In the genomic region with DNA sequence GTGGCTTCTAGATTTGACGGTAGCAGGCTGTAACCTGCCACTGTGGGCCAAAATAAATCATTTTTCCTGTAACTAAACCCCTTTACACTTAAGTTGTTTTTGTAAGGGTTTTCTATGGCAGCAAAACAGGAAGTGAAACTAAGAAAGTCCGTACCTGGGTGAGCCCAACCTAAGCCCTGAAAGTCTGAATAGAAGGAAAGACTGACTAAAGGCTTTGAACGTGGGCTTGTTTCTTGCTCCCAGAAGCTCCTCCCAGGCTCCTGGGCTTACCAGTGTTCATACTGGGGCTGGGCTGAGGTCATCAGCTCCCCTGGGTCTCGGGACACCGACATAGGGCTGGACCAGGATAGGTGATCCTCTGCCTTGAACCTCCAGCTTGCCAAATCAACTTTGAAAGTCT, we compare ENCODE assay signal across 23 mouse cellular contexts.
DNase-seq lines count a peak whose midpoint lies in the region; ATAC-seq lines count a peak whose summit lies in the region.
"Had no signal": no experiment of that assay in that cellular context is flagged by ENCODE, and none has a peak within 500 bp of the region (broad histone marks: within the 10 kb centered on the region; RNA-seq: fewer than 3 reads in every experiment).

No protein-coding gene starts in this region.

- H3K9me3 ChIP-seq in hindbrain, embryonic 12.5 days (replicated peaks) = no peaks in the 10 kb centered on the region
- H3K9me3 ChIP-seq: embryonic facial prominence, embryonic 15.5 days; heart, embryonic 13.5 days; midbrain, embryonic 15.5 days; neural tube, embryonic 15.5 days had no signal

- no peaks in the 10 kb centered on the region for H3K27me3 ChIP-seq in hindbrain, embryonic 12.5 days
- H3K27me3 ChIP-seq: embryonic facial prominence, embryonic 15.5 days; heart, embryonic 13.5 days; midbrain, embryonic 15.5 days; neural tube, embryonic 15.5 days had no signal

- H3K4me1 ChIP-seq in hindbrain, embryonic 12.5 days = peaks cover 10% of the 10 kb centered on the region

- H3K4me2 ChIP-seq in hindbrain, embryonic 12.5 days (replicated peaks) = no peak overlapping the region
- H3K4me2 ChIP-seq: embryonic facial prominence, embryonic 15.5 days; heart, embryonic 13.5 days; midbrain, embryonic 15.5 days; neural tube, embryonic 15.5 days had no signal

- peak; percentile 84 for ATAC-seq in activated CD4-positive, CD25-positive, alpha-beta regulatory T cell, adult 4 months
- 0 out of 2 replicates have a peak, but pooled peaks have one; percentile 35 for ATAC-seq in megakaryocyte, adult 5-6 weeks (ENCODE audit: poor library complexity, severe bottlenecking)
- ATAC-seq in hindbrain, embryonic 12.5 days (ENCODE audit: low FRiP score) = no peak
- ATAC-seq: forebrain, postnatal 0 days; hindbrain, embryonic 16.5 days; liver, postnatal 0 days; midbrain, embryonic 15.5 days had no signal

- no peaks in the 10 kb centered on the region for H3K36me3 ChIP-seq in hindbrain, embryonic 12.5 days
- H3K36me3 ChIP-seq: embryonic facial prominence, embryonic 15.5 days; heart, embryonic 13.5 days; midbrain, embryonic 15.5 days; neural tube, embryonic 15.5 days had no signal

- no peak overlapping the region for H3K4me3 ChIP-seq in hindbrain, embryonic 12.5 days
- H3K4me3 ChIP-seq: embryonic facial prominence, embryonic 15.5 days; heart, embryonic 13.5 days; midbrain, embryonic 15.5 days; myocyte; neural tube, embryonic 15.5 days had no signal

- peak; percentile 72 for DNase-seq in A20 (ENCODE audit: low read depth, low spot score)
- peak; percentile 55 to 56 for DNase-seq in B cell, adult 2 months
- no peak for DNase-seq in urinary bladder, postnatal 10 days (ENCODE audit: low spot score)
- DNase-seq in layer of hippocampus, adult 18-20 months (ENCODE audit: low spot score in 2 of 2) = no peak
- DNase-seq: adrenal gland, postnatal 10 days; cerebellum, adult 9-11 months; embryo, embryonic 11 days; forebrain, postnatal 0 days; kidney, adult 18-20 months; liver, postnatal 0 days; lung, postnatal 14 days; right cerebral cortex, postnatal 25 days; thymus, adult 18-20 months had no signal

- 92% methylated on average over 5 of the region's 5 CpGs for WGBS in hindbrain, embryonic 12.5 days

- no peak overlapping the region for H3K27ac ChIP-seq in hindbrain, embryonic 12.5 days
- H3K27ac ChIP-seq: embryonic facial prominence, embryonic 15.5 days; heart, embryonic 13.5 days; kidney, postnatal 0 days; midbrain, embryonic 15.5 days; neural tube, embryonic 15.5 days had no signal

- no peak overlapping the region for H3K9ac ChIP-seq in hindbrain, embryonic 12.5 days
- H3K9ac ChIP-seq: embryonic facial prominence, embryonic 15.5 days; forebrain, postnatal 0 days; heart, embryonic 13.5 days; liver, postnatal 0 days; midbrain, embryonic 15.5 days; neural tube, embryonic 15.5 days had no signal

Comparison
In these comparisons a context has a peak if more than half of its experiments do, and no peak if none do; other contexts are left out.
1. DNase-seq: peak in A20 (single experiment) and B cell, adult 2 months (2 of 2); none in urinary bladder, postnatal 10 days (single experiment) and layer of hippocampus, adult 18-20 months (0 of 2).